Mouse (Mus musculus) 3T3-L1 (cell line): ENCODE results near the gene Ddx27.
"Not testable (repeated sequence)": the region's sequence is repeated elsewhere in the genome, so short reads cannot be mapped to it uniquely, and the experiment has no call there.

Experiments used
- DNase-seq: peaks from one replicate; pipeline ENCODE4 v3.0.0-alpha.2; 2015; ENCODE audit warnings: low read depth, low spot score

Ddx27 gene

GRCm38 (mm10) chr2:167014702-167015381 lies at the start of gene Ddx27:
Ddx27 (plus strand) TSS chr2:167015193.
- peak; percentile 92 for DNase-seq

DNA sequence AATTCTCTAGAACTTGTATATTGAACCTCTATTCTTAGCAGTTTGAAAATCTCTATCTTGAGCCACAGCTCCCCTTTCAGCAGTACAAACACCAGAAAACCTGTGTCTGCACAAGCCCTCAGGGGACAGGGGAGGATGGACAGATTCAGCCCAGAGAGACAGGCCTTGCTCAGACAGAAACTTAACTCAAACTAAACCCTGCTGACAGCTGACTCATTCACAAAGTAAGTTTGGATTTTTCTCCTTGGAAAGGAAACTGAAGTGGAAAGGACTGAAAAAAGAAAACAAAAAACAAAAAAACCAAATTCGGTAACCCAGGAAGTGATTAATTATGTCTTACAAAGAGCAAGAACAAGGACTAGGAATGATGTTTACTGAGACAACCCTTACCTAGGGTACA lies 41.8 kb upstream of the Ddx27 start:
- DNase-seq: peak; percentile 83

GRCm38 (mm10) chr2:166974177-166974872 lies 40.7 kb upstream of the Ddx27 start:
- DNase-seq: no peak

DNA sequence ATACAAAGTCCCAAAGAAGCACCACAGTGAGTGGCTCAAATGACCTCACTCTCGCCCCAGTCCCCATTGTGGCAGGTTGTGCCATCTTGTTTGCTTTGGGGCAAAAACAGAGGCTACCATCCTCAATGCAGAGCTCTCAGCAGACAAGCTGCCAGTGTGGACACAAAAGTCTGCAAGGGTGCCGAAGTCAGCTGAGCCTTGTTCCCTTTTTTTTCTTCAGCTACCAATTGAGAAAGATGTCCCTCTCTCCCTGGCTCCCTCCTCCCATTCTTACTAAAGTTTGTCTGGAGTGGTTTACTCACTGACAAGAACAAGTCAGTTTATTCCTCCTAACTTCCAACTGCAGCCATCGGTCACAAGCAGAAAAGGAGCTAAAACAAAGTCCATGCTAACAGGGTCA lies 38.6 kb upstream of the Ddx27 start:
- no peak for DNase-seq

DNA sequence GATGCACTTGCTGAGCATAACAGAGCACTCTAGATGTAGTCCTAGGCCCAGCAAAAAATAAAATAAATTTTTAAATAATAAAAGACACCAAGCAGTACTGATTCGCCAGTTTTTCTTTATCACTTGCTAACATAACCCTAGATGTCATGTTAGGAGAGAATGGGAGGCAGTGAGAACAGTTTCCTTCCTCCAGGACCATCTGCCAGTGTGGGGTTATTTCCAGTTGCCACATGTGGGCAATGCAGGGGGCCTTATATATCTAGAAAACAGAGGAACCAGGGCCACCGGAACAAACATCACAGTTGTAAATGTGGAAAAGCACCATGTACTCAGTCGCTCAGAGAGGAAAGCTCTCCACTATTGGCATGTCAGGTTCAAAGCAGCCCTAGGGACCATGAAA lies 37.5 kb upstream of the Ddx27 start:
- DNase-seq: no peak

- no peak for DNase-seq
These were observed 34.8 kb upstream of the Ddx27 start for GRCm38 (mm10) chr2:166980161-166980560.

DNA sequence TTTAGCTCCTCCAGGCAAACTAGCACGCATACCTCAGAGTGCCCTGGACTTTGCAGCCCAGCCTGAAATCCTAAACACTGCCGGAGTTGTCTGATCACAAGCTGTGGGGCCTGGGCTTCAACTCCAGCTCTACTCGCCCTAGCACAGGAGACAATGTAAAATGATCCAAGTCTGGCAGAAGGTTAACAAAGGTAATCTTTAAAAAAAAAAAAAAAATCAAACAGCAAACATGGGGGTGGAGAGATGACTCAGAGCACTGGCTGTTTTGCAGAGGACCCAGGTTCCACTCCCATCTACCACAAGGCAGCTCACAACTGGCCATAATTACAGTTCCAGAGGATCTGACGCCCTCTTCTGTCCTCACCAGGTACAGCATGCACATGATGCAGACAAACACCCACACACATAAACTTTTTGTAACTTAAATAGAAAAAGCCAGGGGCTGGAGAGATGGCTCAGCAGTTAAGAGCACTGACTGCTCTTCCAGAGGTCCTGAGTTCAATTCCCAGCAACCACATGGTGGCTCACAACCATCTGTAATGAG lies 31.6 kb upstream of the Ddx27 start:
- DNase-seq: no peak

GRCm38 (mm10) chr2:166990861-166991260 lies 24.1 kb upstream of the Ddx27 start:
- DNase-seq: no peak

DNA sequence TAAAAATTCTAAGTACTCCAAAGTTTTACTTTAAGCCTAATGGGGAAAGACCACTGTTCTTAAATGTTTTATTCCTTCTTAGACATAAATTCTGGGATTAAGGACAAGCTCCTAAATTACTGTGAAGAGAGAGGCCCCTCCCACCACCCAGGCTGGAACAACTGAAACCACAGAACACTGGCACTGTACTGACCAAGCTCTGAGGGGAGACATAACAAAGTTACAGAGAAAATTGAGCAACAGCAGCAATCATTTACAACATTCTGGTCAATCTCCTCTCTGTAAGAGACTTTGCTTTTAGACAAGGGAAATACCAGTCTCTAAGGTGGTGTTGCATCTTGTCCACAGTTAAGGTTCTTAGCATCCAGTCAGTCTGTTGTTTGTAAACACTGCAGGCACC lies 23.0 kb upstream of the Ddx27 start:
- peak; percentile 79 for DNase-seq

DNA sequence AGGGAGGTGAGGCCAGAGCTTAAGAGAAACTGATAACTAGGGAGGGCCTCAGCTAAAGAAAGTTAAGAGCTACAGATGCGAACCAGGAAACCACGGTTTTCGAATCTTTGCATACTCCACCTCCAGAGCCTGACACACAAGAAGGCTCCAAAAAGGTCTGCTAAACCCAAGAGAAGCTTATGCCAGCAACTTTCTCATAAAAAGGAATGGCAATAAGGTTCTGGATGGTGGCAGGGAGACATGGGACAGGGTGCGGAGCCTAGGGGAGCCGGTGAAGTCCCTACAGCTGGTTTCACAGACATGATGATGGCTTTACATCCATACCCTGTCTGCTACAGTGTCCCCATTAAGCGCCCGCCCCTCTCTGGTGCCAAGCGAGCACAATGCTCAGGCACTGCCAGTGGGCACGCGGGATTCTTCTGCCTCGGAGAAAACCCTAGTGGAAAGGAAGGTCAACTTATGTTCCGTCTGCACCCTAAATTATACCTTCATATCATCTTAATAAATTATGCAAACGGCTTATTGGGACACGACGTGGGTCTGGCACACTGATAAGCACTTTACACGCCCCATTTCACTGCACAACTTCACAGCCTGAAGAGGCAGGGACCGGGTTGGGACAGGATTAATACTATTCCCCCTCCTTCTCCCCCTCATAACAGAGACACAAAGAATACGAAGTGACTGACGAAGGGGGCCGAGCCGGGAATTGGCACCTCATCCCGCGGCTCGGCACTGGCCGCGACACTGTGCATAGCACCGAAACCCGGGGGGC lies 19.8 kb upstream of the Ddx27 start:
- DNase-seq: peak; percentile 50

DNA sequence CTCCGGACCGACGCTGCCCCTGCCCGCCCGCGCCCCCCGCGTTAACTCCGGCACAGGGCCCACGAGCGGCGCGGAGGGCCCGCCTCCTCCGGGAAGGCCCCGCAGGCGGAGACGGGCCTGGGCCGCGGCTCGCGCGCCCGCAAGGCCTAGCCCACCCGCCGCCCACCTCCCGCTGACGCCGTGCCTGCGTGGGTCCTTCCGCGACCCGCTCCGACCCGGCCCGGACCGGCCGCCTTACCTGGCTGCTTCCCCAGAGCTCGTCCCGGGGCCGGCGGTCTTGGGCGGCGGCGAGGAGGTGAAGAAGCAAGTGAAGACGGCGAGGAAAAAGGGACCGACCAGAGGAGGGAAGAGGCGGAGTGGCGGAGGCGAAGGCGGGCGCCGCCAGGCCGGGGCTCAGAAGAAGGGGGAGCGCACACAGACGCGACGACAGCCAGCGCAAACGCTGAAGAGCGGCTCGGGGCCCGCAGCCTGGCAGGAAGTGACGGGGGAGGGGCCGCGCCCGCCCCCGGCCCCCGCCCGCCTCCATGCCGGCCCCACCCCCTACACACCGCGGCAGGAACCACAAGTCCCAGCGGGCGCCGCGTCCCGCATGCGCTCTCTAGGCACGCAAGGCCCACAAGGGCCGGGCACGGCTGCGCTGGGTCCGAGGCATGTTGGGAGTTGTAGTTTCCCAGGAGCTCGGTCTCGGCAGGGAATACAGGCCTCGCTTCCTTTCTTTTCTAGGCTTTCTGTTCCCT lies 19.0 kb upstream of the Ddx27 start, which contains the start of gene Stau1:
Gene Stau1, minus strand, starts transcription at position 504 of the 737 bp plus-strand sequence.
- peak; percentile 97 for DNase-seq

DNA sequence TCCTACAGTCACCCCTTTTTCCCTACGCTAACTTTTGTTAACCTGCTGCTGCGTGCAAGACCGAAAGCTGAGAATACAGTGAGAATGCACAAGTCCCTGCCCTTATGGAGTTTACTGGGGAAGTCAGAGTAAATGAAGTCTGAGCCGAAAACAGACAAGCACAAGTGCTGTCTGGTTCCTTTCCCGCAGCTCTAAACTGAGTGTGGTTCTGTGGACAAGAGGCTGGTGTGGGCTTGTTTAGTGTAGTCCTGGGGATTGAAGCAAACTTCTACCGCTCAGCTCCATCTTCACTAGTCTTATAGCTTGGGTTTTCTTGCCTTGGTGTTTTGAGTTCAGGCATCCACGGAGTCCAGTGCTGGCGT lies 18.5 kb upstream of the Ddx27 start:
- no peak for DNase-seq

DNA sequence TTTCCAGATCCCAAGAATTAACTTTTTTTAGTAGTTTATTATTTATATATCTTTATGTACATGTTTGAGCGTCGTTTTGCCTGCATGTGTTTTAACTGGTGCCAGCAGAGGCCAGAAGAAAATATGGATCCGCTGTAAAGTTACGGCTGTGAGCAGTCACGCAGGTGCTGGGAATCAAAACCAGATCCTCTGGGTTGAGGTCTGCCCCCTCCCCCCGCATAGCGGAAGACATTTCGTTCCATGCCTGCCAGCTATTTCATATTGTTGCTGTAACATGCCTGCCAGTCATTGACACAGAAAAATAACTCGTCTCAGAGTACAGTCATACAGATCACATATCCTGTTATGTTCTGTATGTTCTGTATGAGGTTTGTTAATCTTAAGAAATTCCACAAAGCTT lies 13.5 kb upstream of the Ddx27 start:
- DNase-seq: no peak

DNA sequence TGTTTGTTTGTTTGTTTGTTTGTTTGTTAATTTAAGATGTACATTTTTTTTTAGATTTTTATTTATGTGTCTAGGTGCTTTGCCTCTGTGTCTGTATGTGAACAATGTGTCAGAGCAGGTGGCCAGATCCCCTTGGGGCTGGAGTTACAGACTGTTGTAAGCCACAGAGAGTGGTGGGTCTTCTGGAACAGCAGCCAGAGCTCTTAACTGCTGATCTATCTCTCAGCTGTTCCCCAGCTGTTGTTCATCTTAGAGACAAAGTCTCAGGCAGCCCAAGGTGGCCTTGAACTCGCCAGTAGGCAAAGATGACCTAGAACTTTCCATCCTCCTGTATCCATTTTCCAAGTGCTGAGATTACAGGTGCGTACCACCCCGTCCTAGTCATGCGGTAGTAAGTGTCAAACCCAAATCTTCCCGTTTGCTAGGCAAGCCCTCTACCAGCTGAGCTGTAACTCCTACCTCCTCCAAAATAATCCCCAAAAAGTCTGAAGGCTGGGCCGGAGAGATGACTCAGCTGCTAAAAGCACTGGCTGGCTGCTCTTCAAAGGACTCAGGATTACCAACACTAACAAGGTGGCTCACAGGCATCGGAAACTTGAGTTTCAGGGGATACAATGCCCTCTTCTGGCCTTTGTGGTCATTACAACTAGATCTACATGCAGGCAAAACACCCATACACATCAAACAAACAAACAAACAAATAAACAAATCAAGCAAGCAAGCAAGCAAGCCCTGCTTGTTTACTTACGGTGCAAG lies 10.7 kb upstream of the Ddx27 start:
- peak; percentile 94 for DNase-seq

DNA sequence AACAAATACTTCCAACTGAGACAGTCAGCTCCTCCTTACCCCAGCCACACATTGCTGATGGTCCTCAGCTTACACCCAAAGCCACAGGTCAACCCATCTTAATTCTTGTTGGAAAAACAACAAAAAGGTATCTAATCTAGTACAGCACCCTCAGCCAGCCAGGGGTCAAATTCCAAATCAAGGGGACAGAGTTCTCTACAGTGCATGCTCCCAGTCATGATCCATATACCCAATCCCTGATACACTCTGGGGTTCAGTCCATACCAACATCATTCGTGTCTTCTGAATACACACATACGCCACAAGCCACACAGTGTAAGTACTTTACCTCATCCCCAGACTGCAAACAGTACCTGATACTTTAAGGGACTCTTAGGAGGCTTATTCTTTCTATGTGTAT lies 8.6 kb upstream of the Ddx27 start:
- DNase-seq: no peak

GRCm38 (mm10) chr2:167007001-167007491 lies 7.9 kb upstream of the Ddx27 start:
- no peak for DNase-seq

DNA sequence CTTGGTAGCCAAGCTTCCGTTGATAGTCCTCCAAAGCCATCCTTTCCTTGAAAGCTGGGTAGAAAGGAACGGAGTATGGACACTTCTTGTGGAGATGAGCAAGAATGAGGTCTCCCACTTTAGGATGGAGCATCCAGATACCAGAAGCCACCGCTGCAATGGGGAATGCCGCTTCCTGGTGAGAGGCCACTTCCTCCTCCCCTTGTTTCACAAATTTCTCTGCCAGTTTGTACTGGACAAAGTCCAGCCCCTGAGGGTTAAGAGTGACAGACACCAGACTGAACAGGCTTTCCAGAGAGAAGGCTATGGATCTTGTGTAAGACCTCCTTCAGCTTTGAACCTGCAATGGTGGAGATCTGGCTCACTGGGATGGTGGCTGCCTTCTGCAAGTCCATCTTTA lies 7.4 kb upstream of the Ddx27 start:
- DNase-seq: not testable (repeated sequence)

GRCm38 (mm10) chr2:167009483-167009882 lies 5.5 kb upstream of the Ddx27 start:
- no peak for DNase-seq

GRCm38 (mm10) chr2:167010546-167010945 lies 4.4 kb upstream of the Ddx27 start:
- DNase-seq: no peak

DNA sequence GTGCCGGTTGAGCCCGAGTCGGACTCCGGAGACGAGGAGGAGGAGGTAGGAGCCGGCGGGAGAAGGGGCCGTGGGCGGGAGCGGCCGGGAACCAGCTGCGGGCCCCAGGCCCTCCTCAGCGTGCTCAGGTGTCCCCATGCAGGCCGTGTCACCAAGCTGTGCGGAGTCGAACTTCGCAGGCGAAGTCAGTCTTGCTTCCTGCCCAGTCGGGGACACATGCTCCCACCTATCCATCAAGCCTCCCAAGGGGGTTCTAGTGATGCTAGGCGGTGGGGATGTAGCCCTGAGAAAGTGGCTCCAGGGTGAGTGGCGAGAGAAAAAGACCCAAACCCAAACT lies 357 bp downstream of the Ddx27 start:
- peak; percentile 32 for DNase-seq

- no peak for DNase-seq
These were observed 4.4 kb downstream of the Ddx27 start for GRCm38 (mm10) chr2:167019396-167019795.
